Mouse (Mus musculus): ENCODE measurements at regions not wholly inside any gene's neighbourhood (a gene's known extent, or its start where the extent isn't known, plus 50 kb on each side); places are given as distances from the start of the nearest gene placed in this dataset.
"Not testable (repeated sequence)": the region's sequence is repeated elsewhere in the genome, so short reads cannot be mapped to it uniquely, and the experiment has no call there.

GRCm38 (mm10) chr4:44424831-44425704 is 124.4 kb downstream of the Melk start:
- H3K9ac ChIP-seq: no peak overlapping the region
- WGBS (ENCODE audit: insufficient replicate concordance): 1% methylated on average over 54 of the region's 56 CpGs
- H3K4me2 ChIP-seq: peak overlapping the region; percentile 52
- no peak overlapping the region for H3K27ac ChIP-seq
- peak overlapping the region; percentile 35 for H3K4me3 ChIP-seq (replicated peaks)
- H3K27me3 ChIP-seq: peaks cover 65% of the 10 kb centered on the region
- DNase-seq (no peak), ATAC-seq (ENCODE audit: low read depth) (no peak)
- H3K4me1 ChIP-seq (replicated peaks): no peaks in the 10 kb centered on the region; the same call in 1 of the 2 replicates
- H3K36me3 ChIP-seq: no peaks in the 10 kb centered on the region
- H3K9me3 ChIP-seq (replicated peaks): no peaks in the 10 kb centered on the region

- WGBS (ENCODE audit: insufficient replicate concordance): 36% methylated on average over 9 of the region's 9 CpGs
- Histone ChIP-seq H3K9me3 (replicated peaks) (no peaks in the 10 kb centered on the region), H3K27ac (no peak overlapping the region), H3K4me1 (replicated peaks) (no peaks in the 10 kb centered on the region), H3K36me3 (no peaks in the 10 kb centered on the region), H3K4me3 (replicated peaks) (no peak overlapping the region), H3K27me3 (0 out of 2 replicates have a peak, but pooled peaks cover 3% of the 10 kb centered on the region), H3K4me2 (no peak overlapping the region), H3K9ac (no peak overlapping the region)
- no peak for ATAC-seq (ENCODE audit: low read depth)
- DNase-seq: no peak
Measured at GRCm38 (mm10) chr4:44434593-44434992, 133.9 kb downstream of the Melk start.

GRCm38 (mm10) chr4:44445511-44445910 is 144.8 kb downstream of the Melk start:
- H3K9ac ChIP-seq: no peak overlapping the region
- WGBS (ENCODE audit: insufficient replicate concordance): 37% methylated on average over 4 of the region's 4 CpGs

DNA sequence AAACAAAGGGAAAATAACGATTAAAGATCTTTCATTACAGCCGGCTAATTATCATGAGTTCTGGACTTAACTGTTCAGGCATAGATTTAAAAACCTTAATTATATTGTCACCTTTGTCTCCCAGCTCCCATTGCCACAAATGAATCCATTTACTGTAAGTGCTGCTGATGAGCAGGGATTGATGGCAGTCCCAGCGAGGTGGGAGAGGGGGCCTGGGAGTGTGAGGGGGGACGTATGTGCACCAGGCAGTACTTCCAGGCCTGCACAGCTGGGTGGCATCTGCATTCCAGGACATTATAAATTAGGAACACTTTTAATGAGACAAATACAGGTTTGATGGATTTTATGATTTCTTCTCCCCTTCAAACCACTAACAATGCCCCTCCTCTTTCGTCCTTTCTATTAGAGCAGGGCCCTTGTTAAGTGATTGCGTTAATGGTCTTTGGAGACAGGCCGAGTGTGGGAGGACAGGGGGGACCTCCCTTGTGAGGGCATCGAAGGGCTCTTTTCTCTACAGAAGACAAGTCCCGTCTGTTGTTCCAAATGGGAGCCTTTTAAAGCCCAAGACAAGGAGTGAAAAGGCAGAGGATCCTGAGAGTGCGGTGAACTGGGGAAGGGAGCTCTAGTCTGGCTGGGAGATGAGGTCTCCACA is 150.3 kb downstream of the Melk start:
- DNase-seq (no peak), ATAC-seq (ENCODE audit: low read depth) (no peak)
- Histone ChIP-seq H3K9ac (no peak overlapping the region), H3K27ac (no peak overlapping the region), H3K36me3 (no peaks in the 10 kb centered on the region), H3K4me1 (replicated peaks) (no peaks in the 10 kb centered on the region), H3K9me3 (replicated peaks) (no peaks in the 10 kb centered on the region), H3K27me3 (no peaks in the 10 kb centered on the region), H3K4me3 (replicated peaks) (no peak overlapping the region), H3K4me2 (no peak overlapping the region)
- 54% methylated on average over 10 of the region's 10 CpGs for WGBS (ENCODE audit: insufficient replicate concordance)

More at GRCm38 (mm10) chr4:44445511-44445910, 144.8 kb downstream of the Melk start:
- no peaks in the 10 kb centered on the region for H3K9me3 ChIP-seq (replicated peaks)
- H3K4me2 ChIP-seq: no peak overlapping the region
- H3K4me3 ChIP-seq (replicated peaks): no peak overlapping the region
- H3K4me1 ChIP-seq (replicated peaks): no peaks in the 10 kb centered on the region
- DNase-seq: no peak
- H3K36me3 ChIP-seq: no peaks in the 10 kb centered on the region
- no peak for ATAC-seq (ENCODE audit: low read depth)
- no peaks in the 10 kb centered on the region for H3K27me3 ChIP-seq
- H3K27ac ChIP-seq: no peak overlapping the region

DNA sequence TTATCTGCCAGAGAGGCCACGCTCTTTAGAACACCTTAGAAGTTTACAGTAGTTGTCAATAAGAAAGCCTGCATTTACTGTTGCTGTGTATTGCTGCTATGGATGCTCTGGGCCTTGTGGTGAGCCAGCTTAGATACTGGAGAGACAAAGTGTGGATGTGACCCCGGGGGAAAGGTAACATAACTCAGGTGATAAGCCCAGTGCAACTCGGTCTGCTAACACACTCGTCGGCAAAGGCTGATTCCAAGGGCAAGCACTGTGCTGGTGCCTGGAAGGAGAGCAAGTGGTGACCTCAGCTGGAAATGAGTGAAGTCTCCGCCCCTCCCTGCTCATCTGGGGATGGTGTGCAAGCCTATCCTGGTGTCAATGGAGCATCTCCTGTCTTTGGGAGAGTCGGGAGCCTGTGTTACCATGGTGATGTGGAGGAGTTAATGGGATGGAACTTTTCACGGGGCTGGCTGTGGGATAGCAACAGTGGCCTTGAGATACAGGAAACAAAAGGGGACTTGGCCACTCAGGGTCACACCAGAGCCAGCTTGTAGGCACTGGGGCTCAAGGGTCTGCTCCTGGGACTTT is 151.5 kb downstream of the Melk start:
- no peak for ATAC-seq (ENCODE audit: low read depth)
- no peak overlapping the region for H3K4me3 ChIP-seq (replicated peaks)
- DNase-seq: no peak
- no peaks in the 10 kb centered on the region for H3K27me3 ChIP-seq
- H3K9ac ChIP-seq: no peak overlapping the region
- WGBS (ENCODE audit: insufficient replicate concordance): 51% methylated on average over 8 of the region's 8 CpGs
- no peak overlapping the region for H3K4me2 ChIP-seq
- H3K27ac ChIP-seq: no peak overlapping the region
- H3K4me1 ChIP-seq (replicated peaks): no peaks in the 10 kb centered on the region
- H3K9me3 ChIP-seq (replicated peaks): no peaks in the 10 kb centered on the region
- no peaks in the 10 kb centered on the region for H3K36me3 ChIP-seq

DNA sequence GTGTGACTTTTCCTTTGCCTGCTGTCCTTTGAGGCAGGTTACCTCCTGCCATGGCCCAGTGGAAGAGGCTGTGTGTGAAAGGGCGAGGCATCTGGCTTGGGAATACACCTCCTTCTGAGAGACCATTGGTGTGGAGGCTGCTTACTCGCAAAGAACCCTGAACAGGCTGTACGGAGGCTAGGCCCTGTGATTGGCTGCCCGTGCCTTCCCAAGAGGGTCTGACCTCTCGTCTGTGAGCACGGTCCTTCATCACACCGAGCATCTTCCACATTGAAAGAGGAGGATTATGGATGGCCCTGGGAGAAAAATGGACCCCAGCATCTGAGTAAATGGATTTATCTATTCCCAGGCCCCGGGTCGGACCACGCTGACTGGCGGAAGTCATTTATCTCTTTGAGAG is 152.9 kb downstream of the Melk start:
- Histone ChIP-seq H3K4me2 (no peak overlapping the region), H3K4me3 (replicated peaks) (no peak overlapping the region), H3K36me3 (no peaks in the 10 kb centered on the region), H3K4me1 (replicated peaks) (no peaks in the 10 kb centered on the region), H3K9ac (no peak overlapping the region), H3K27me3 (no peaks in the 10 kb centered on the region), H3K9me3 (replicated peaks) (no peaks in the 10 kb centered on the region), H3K27ac (no peak overlapping the region)
- ATAC-seq (ENCODE audit: low read depth) (no peak), DNase-seq (no peak)
- 73% methylated on average over 11 of the region's 11 CpGs for WGBS (ENCODE audit: insufficient replicate concordance)

DNA sequence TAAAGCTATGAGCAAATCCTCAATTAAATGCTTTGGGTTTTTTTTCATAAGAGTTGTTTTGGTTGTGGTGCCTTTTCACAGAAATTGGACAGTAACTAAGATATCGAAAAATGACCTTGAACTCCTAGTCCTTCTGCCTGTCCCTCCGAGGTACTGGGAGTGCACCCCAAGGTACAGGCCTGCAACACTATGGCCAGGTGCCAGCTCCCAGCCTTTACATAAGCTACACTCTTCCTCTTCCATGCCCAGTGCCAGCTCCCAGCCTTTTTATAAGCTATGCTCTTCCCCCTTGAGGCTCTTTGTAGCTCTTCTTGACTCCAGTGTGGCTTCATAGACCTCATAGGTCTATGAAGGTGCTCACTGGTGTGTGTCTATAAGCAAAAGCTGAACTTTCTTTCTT is 155.2 kb downstream of the Melk start:
- Histone ChIP-seq H3K9me3 (replicated peaks) (no peaks in the 10 kb centered on the region), H3K36me3 (no peaks in the 10 kb centered on the region), H3K4me1 (replicated peaks) (no peaks in the 10 kb centered on the region), H3K9ac (no peak overlapping the region), H3K4me2 (no peak overlapping the region), H3K27me3 (no peaks in the 10 kb centered on the region), H3K4me3 (replicated peaks) (no peak overlapping the region), H3K27ac (no peak overlapping the region)
- ATAC-seq (ENCODE audit: low read depth): no peak
- no peak for DNase-seq
- 61% methylated on average over 2 of the region's 2 CpGs for WGBS (ENCODE audit: insufficient replicate concordance)

DNA sequence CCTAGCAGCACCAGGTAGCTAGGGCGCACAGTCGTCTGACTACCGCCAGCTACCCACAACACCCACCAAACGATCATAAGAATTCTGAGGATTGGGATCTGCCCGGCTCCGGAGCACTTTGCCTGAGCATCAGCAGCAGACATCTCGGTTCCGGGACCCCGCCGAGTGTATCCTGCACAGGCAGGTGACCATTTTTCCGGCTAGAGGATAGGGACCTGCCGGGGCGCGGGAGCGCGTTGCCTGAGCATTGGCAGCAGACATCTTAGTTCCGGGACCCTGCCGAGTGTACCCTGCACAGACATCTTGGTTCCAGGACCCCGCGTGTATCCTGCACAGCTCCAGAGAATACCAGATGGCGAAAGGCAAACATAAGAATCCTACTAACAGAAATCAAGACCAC is 172.8 kb downstream of the Melk start:
- not testable (repeated sequence) for ATAC-seq (ENCODE audit: low read depth); H3K36me3 ChIP-seq; H3K9ac ChIP-seq; H3K9me3 ChIP-seq (replicated peaks); H3K4me1 ChIP-seq (replicated peaks); H3K4me3 ChIP-seq (replicated peaks); H3K27ac ChIP-seq; DNase-seq; H3K4me2 ChIP-seq; H3K27me3 ChIP-seq
- WGBS (ENCODE audit: insufficient replicate concordance): 70% methylated on average over 21 of the region's 21 CpGs
